Mouse (Mus musculus): ENCODE results near the gene D11Wsu47e.

DNA sequence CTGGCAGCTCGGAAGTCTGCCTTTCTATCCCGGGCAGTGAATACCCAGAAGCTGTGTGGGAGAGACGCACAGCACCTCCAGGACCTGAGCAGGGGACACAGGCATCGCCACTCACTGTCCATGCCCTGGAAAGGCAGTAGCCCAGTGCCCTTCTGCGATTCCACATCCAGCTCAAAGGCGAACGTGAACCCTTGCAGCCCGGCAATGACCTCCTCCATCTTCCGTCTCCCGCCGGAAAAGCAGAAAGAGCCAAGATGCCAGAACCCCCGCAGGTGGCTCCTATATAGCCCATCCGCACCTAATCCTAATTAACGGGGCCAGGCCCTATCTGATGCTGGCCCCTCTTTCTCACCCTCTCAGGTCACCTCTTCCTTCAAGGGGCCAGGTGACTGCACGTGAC, 25.1 kb downstream of the D11Wsu47e start:
- no peak for TF ChIP-seq POLR2A (IDR thresholded peaks at IDR 0.05; ENCODE audit: insufficient read depth, low read length)
- TF ChIP-seq EP300 (IDR thresholded peaks at IDR 0.05; ENCODE audit: insufficient read depth, low read depth, low read length) = no peak
